Mouse (Mus musculus) hindbrain, embryonic 13.5 days (tissue): ENCODE data around the gene Ccdc188. TPM values are rescaled to one million over a fixed set of nuclear protein-coding genes. Genes with fewer than 3 reads are reported as not detected.

Source experiments
- ATAC-seq: fragments of 200-750 bp; cut with Nextera tagmentation; 2 replicates; pipeline ENCODE4 v1.8.0; 2017; ENCODE audit warnings: moderate TSS enrichment; ENCODE audit not compliant: low FRiP score
- H3K27ac ChIP-seq: fragments of 300-500 bp; sonication (generic); 2 replicates; pipeline ENCODE4 v1.5.1; 2015; ENCODE audit warnings: inconsistent platforms, mild to moderate bottlenecking, moderate library complexity
- H3K27me3 ChIP-seq: fragments of 300-500 bp; sonication (generic); 2 replicates; pipeline ENCODE4 v1.6.1; 2015; ENCODE audit warnings: mild to moderate bottlenecking, inconsistent platforms
- H3K36me3 ChIP-seq: fragments of 300-500 bp; sonication (generic); 2 replicates; pipeline ENCODE4 v1.6.1; 2015; ENCODE audit warnings: mild to moderate bottlenecking, inconsistent platforms
- H3K4me1 ChIP-seq: fragments of 300-500 bp; sonication (generic); replicated peaks from 2 replicates; pipeline ENCODE4 v1.6.1; 2015; ENCODE audit warnings: inconsistent platforms
- H3K4me2 ChIP-seq: fragments of 300-500 bp; sonication (generic); 2 replicates; pipeline ENCODE4 v1.6.1; 2015; ENCODE audit warnings: inconsistent platforms, mild to moderate bottlenecking, moderate library complexity
- H3K4me3 ChIP-seq: fragments of 300-500 bp; sonication (generic); 2 replicates; pipeline ENCODE4 v1.5.1; 2015; ENCODE audit warnings: mild to moderate bottlenecking, inconsistent platforms
- H3K9ac ChIP-seq: fragments of 300-500 bp; sonication (generic); 2 replicates; pipeline ENCODE4 v1.6.1; 2015; ENCODE audit warnings: mild to moderate bottlenecking, inconsistent platforms
- H3K9me3 ChIP-seq: fragments of 300-500 bp; sonication (generic); 2 replicates; pipeline ENCODE4 v1.6.1; 2016; ENCODE audit warnings: inconsistent platforms
- WGBS: fragments of 180-500 bp; shearing (Covaris S2); methylation state at CpG from one replicate; pipeline ENCODE4 v1.1.7; 2015; 5-methylcytosine and 5-hydroxymethylcytosine counted together
- polyA plus RNA-seq: library from polyadenylated mRNA; unstranded; fragments of >200 nt; fragmentation: Nextera tagmentation; extraction: Ambion mirVana; gene quantifications from 2 replicates; pipeline ENCODE4 v1.2.1, GENCODE M21; 2015

Gene Ccdc188
- polyA plus RNA-seq, 1 experiment from 2014 or later, result not detected

GRCm38 (mm10) chr16:18248433-18249363 is 31.0 kb downstream of the Ccdc188 start, which contains the start of the genes Trmt2a and Ranbp1:
Gene Trmt2a (plus strand): TSS chr16:18248679.
Gene Ranbp1 (minus strand): TSS chr16:18248732.
- Histone ChIP-seq H3K27me3 (no peaks in the 10 kb centered on the region), H3K9ac (peak within 1 kb of the TSS; percentile 93), H3K4me1 (peaks cover 50% of the 10 kb centered on the region), H3K4me3 (peak within 1 kb of the TSS; percentile 95), H3K27ac (peak within 1 kb of the TSS; percentile 94), H3K36me3 (peaks cover 63% of the 10 kb centered on the region), H3K4me2 (peak within 1 kb of the TSS; percentile 96), H3K9me3 (no peaks in the 10 kb centered on the region)
- WGBS, result under 1% methylated on average over 98 of the region's 102 CpGs
- ATAC-seq, result peak; percentile 97

DNA sequence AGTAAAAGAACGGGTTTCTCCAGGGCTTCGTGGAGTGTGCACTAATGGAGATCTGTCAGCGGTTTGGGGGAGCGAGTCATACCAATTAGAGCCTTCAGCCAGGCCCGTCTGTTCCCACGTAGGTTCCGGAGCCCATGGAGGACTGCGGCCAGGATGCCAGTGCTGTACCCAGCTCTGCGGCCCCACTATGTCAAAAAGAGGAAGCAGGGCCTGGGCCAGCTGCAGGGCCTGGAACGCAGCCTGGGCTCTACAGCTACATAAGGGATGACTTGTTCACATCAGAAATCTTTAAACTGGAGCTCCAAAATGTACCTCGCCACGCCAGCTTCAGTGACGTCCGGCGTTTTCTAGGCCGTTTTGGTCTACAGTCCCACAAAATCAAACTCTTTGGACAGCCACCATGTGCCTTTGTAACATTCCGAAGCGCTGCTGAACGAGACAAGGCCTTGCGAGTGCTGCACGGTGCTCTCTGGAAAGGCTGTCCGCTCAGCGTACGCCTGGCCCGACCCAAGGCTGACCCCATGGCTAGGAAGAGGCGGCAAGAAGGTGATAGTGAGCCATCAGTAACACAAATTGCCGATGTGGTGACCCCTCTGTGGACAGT is 31.8 kb downstream of the Ccdc188 start:
- peak; percentile 27 for ATAC-seq
- Histone ChIP-seq H3K36me3 (peaks cover 63% of the 10 kb centered on the region), H3K4me1 (peaks cover 50% of the 10 kb centered on the region), H3K4me3 (peak overlapping the region; percentile 95), H3K9me3 (no peaks in the 10 kb centered on the region), H3K27me3 (no peaks in the 10 kb centered on the region), H3K9ac (peak overlapping the region; percentile 87), H3K27ac (peak overlapping the region; percentile 94), H3K4me2 (peak overlapping the region; percentile 96)
- 8% methylated on average over 27 of the region's 27 CpGs for WGBS

DNA sequence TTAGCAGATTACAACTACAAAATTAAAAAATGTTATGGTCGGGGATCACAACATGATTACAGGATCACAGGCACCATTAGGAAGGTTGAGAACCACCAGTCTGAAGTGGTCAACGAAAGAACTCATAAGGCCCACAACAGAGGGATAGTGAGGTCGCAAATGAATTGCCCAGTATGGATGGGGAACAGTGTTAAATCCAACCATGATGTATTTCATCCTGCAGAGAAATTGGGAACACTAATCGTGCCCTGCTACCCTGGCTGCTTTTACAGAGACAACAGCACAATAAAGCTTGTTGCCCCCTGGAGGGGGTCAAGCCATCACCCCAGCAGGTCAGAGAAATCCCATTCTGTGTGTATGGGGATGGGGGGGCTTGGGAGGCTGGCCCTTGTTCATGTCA is 32.6 kb downstream of the Ccdc188 start:
- ATAC-seq, result no peak
- peaks cover 50% of the 10 kb centered on the region for H3K4me1 ChIP-seq
- H3K36me3 ChIP-seq, result peaks cover 63% of the 10 kb centered on the region
- peak overlapping the region; percentile 87 for H3K9ac ChIP-seq
- H3K4me3 ChIP-seq, result peak overlapping the region; percentile 95
- peak overlapping the region; percentile 96 for H3K4me2 ChIP-seq
- no peaks in the 10 kb centered on the region for H3K27me3 ChIP-seq
- H3K9me3 ChIP-seq, result no peaks in the 10 kb centered on the region
- H3K27ac ChIP-seq, result no peak overlapping the region
- WGBS, result 54% methylated on average over 4 of the region's 4 CpGs

GRCm38 (mm10) chr16:18250828-18251790 is 33.4 kb downstream of the Ccdc188 start:
- peak overlapping the region; percentile 87 for H3K9ac ChIP-seq
- WGBS, result 70% methylated on average over 10 of the region's 10 CpGs
- H3K4me1 ChIP-seq, result peaks cover 43% of the 10 kb centered on the region
- 0 out of 2 replicates have a peak overlapping the region, but pooled peaks have one; percentile 95 for H3K4me3 ChIP-seq
- no peak overlapping the region for H3K27ac ChIP-seq
- no peak for ATAC-seq
- no peaks in the 10 kb centered on the region for H3K9me3 ChIP-seq
- H3K4me2 ChIP-seq, result peak overlapping the region; percentile 96
- peaks cover 60% of the 10 kb centered on the region for H3K36me3 ChIP-seq
- H3K27me3 ChIP-seq, result no peaks in the 10 kb centered on the region

DNA sequence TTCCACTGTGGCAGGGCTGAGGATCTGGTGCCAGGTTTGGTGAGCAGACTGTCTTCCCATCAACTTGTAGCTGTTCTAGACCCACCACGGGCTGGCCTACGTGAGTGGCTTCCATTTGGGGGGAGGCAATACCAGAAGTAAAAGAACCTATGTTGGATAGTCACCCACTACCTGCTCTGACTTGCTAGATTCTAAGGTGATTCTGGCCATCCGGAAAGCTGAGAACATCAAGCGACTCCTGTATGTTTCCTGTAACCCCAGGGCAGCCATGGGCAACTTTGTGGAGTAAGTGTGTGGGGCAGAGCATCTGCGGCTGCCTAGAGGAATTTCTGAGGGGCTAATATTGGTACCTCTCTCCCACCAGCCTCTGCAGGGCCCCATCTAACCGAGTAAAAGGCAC is 35.1 kb downstream of the Ccdc188 start:
- H3K4me1 ChIP-seq, result peaks cover 27% of the 10 kb centered on the region
- 89% methylated on average over 6 of the region's 6 CpGs for WGBS
- H3K36me3 ChIP-seq, result peaks cover 67% of the 10 kb centered on the region
- no peak overlapping the region for H3K4me3 ChIP-seq
- H3K27ac ChIP-seq, result no peak overlapping the region
- no peak for ATAC-seq
- no peaks in the 10 kb centered on the region for H3K9me3 ChIP-seq
- no peak overlapping the region for H3K9ac ChIP-seq
- no peak overlapping the region for H3K4me2 ChIP-seq
- no peaks in the 10 kb centered on the region for H3K27me3 ChIP-seq

DNA sequence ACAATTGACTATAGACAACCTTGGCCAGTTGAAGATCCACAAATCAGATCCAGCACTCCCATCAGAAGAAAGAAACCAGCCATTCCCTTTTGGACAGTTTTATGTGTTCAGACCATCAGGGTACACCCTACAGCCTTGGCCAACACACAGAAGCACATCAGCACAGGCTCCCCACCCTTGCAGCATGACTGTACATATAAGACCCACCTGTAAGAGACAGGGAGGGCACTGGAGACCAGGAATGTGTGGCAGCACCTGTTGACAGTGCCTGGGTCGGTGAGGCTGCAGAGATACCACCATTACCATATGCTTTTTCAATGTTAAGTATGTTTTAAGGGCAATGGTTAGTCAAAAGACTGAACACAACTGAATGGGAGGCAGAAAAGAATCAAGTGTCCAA is 36.2 kb downstream of the Ccdc188 start:
- Histone ChIP-seq H3K36me3 (peaks cover 77% of the 10 kb centered on the region), H3K4me2 (no peak overlapping the region), H3K9me3 (no peaks in the 10 kb centered on the region), H3K4me1 (peaks cover 27% of the 10 kb centered on the region), H3K9ac (no peak overlapping the region), H3K27ac (no peak overlapping the region), H3K27me3 (no peaks in the 10 kb centered on the region), H3K4me3 (no peak overlapping the region)
- ATAC-seq, result no peak
- WGBS, result 82% methylated on average over 1 of the region's 1 CpGs

DNA sequence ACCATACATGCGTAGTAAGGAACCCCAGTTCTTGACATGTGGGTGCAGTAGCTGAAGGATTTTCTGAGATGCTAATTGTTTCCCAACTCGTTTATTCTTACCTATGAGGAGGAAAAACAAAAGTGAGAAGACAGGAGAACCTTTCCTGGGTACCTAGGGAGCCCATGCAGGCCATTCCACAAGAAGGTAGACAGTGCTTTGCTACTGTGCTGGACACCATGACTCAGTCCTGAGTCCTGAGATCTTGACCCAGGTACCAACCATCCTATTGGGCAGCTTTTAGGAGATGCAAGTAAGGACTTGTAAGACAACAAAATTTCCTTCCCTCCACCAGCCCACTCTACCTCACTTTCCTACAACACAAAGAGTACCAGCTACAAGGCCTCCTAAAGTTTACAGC is 40.5 kb downstream of the Ccdc188 start, which contains the start of gene Gm49776:
TSS of gene Gm49776 (minus strand) at position 101 of the 400 bp plus-strand sequence.
- Histone ChIP-seq H3K36me3 (peaks cover 89% of the 10 kb centered on the region), H3K4me1 (no peaks in the 10 kb centered on the region), H3K27me3 (no peaks in the 10 kb centered on the region), H3K27ac (no peak within 1 kb of the TSS), H3K9me3 (no peaks in the 10 kb centered on the region), H3K4me3 (no peak within 1 kb of the TSS), H3K9ac (no peak within 1 kb of the TSS), H3K4me2 (no peak within 1 kb of the TSS)
- ATAC-seq, result no peak
- WGBS, result 97% methylated on average over 2 of the region's 2 CpGs

DNA sequence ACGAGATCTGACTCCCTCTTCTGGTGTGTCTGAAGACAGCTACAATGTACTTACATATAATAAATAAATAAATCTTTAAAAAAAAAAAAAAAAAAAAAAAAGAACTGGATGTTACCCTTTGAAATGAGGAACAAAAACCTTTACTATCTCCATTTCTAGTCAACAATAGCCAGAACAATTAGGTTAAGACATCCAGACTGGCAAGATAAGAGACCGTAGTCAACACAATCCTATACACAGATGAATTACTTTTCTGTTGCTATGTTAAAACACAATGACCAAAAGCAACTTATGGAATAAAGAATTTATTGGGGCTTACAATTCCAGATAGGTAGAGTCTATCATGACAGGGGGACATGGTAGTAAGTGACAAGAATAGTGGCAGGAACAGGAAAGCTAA is 47.3 kb downstream of the Ccdc188 start:
- no peak for ATAC-seq
- Histone ChIP-seq H3K9me3 (no peaks in the 10 kb centered on the region), H3K27me3 (no peaks in the 10 kb centered on the region), H3K9ac (no peak overlapping the region), H3K4me2 (no peak overlapping the region), H3K4me3 (no peak overlapping the region), H3K27ac (no peak overlapping the region), H3K4me1 (no peaks in the 10 kb centered on the region), H3K36me3 (peaks cover 86% of the 10 kb centered on the region)
- WGBS, result 93% methylated on average over 2 of the region's 2 CpGs

GRCm38 (mm10) chr16:18268182-18268581 is 50.5 kb downstream of the Ccdc188 start:
- H3K36me3 ChIP-seq, result peaks cover 90% of the 10 kb centered on the region
- H3K4me2 ChIP-seq, result no peak overlapping the region
- no peaks in the 10 kb centered on the region for H3K4me1 ChIP-seq
- H3K9ac ChIP-seq, result no peak overlapping the region
- no peak overlapping the region for H3K4me3 ChIP-seq
- H3K27ac ChIP-seq, result no peak overlapping the region
- H3K9me3 ChIP-seq, result no peaks in the 10 kb centered on the region
- ATAC-seq, result no peak
- H3K27me3 ChIP-seq, result no peaks in the 10 kb centered on the region
- WGBS, result 87% methylated on average over 5 of the region's 5 CpGs
